Mouse (Mus musculus): Measurements from ENCODE around the gene Ankrd16. TPM values are rescaled to one million over a fixed set of nuclear protein-coding genes. Genes with fewer than 3 reads are reported as not detected.

The Ankrd16 gene
- total RNA-seq, 4 experiments from 2014 or later = 59.7 to 75.5 (median 63.2) TPM

Other genes starting within 250 kb of the Ankrd16 start
- gene Pfkfb3, start 223.8 kb upstream of the Ankrd16 start, total RNA-seq (2022) = 10 to 100 TPM; 28.1 to 40.4 (median 30.9) TPM
- 10 to 100 TPM; 80.0 to 96.6 (median 86.5) TPM for gene Rbm17, start 173.7 kb upstream of the Ankrd16 start, total RNA-seq (2022)
- not detected for gene Gm17490, start 151.6 kb upstream of the Ankrd16 start, total RNA-seq (2022)
- gene Il2ra, start 135.1 kb upstream of the Ankrd16 start, total RNA-seq (2022) = under 1 TPM in 3 of 4 experiments, not detected in 1; 0.11 to 0.26 (median 0.18) TPM
- 10 to 100 TPM in 2 of 4 experiments, 1 to 10 TPM in 2; 8.3 to 13.7 (median 11.3) TPM for gene Il15ra, start 72.6 kb upstream of the Ankrd16 start, total RNA-seq (2022)
- gene Fbh1, start 294 bp upstream of the Ankrd16 start, total RNA-seq (2022) = 100 to 1,000 TPM in 3 of 4 experiments, 10 to 100 TPM in 1; 98.2 to 122 (median 107) TPM